Mouse (Mus musculus): Measurements from ENCODE around the gene Phlpp1.

DNA sequence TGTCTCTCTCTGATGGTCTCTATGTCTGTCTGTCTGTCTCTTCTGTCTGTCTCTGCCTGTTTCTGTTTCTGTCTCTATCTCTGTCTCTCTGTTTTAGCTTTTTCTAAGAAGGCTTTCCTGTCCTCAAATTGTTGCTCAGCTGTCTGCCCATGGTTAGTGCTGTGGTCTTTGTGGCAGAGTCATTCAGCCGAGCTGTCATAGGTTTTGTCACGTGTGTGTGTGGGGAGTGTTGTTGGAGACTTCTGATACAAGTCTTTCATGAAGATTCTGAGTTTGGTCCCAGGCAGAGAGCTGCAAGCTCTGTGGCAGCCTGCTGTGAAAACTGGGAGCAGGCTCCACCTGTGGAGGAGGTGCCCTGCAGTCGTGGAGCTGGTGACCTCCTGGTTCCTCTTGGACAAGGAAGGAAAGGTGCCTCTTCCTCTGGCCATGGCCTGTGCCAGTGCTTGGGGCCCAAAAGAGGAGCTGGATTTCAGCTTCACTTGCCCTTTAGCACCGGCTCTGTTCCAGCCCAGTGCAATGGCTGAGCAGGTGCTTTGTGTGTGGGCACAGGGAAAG, 13.5 kb upstream of the Phlpp1 start:
- TF ChIP-seq POLR2A (IDR thresholded peaks at IDR 0.05; ENCODE audit: low read depth, low read length) (no peak), CTCF (conservative IDR thresholded peaks at IDR 0.05 in 1 of 2, IDR thresholded peaks at IDR 0.05 in 1 of 2; ENCODE audit: low read depth in 2 of 2, low read length in 2 of 2) (no peak), SMC3 (IDR thresholded peaks at IDR 0.05; ENCODE audit: low read depth, low read length) (no peak), ZNF384 (IDR thresholded peaks at IDR 0.05; ENCODE audit: low read depth, low read length) (no peak), JUND (conservative IDR thresholded peaks at IDR 0.05; ENCODE audit: low read depth, low read length) (no peak)

Measured in CH12.LX (cell line).